Mouse (Mus musculus) frontal cortex, postnatal 10 days (tissue): ENCODE measurements around the gene Btbd35f5.
"Not testable (repeated sequence)": the region's sequence is repeated elsewhere in the genome, so short reads cannot be mapped to it uniquely, and the experiment has no call there.

Experiments used
- DNase-seq, 2 experiments: peaks; one replicate each; pipeline ENCODE4 v3.0.0; 2022; ENCODE audit warnings: low spot score in 2 of 2, mixed read lengths in 1 of 2

Gene Btbd35f5

DNA sequence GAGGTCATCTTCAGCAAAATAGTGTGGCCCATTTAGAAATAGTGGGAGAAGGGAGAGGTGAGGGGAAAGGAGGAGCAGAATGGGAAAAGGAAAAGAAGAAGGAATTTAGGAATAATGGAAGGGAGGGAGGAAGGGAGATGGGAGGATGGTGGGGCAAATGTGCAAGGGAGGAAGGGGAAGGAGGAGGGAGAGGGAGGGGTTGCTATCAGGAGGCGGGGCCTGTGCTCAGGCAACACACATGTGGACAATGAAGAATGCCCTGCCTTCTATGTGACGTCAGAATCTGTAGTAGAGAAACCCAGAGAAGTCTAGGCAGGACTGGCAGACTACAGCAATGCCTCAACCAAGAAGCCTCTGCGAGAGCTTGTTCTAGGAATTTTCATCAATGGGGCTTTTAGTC is at the start of gene Btbd35f5:
Btbd35f5 (plus strand) TSS at position 301 of the 400 bp plus-strand sequence.
- DNase-seq = not testable (repeated sequence)

DNA sequence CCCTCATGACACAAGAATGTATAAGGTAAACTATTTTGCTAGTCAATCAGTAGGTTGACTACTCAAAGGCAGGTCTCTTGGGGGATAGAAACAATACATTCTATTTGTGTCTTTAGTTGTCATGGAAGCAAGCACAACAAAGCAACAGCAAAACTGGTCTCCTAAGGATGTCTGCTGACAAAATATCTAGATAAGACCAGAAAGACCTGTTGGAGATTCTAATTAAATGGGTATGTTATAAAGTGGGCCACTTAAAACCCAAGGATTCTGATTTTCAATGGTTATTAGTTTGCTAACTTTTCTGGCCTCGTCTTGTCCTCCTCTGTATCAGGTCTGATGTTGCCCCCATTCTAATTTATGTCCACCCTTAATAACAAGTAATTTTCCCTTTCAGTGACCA is 32.2 kb upstream of the Btbd35f5 start, which contains the start of gene Gm21789:
Gm21789 (plus strand) TSS at position 301 of the 400 bp plus-strand sequence.
- DNase-seq = not testable (repeated sequence)
